Mouse (Mus musculus) erythroblast, embryonic 14.5 days (primary cell): Measurements from ENCODE around the gene Miox.

Experiments used
- GATA1 ChIP-seq: IDR thresholded peaks from 2 replicates; pipeline ENCODE4 v1.6.1; 2012; ENCODE audit warnings: low read length, inconsistent platforms, mixed read lengths
- TAL1 ChIP-seq: IDR thresholded peaks from 3 replicates; pipeline ENCODE4 v1.6.1; 2012; ENCODE audit warnings: low read length, inconsistent platforms, mixed read lengths

DNA sequence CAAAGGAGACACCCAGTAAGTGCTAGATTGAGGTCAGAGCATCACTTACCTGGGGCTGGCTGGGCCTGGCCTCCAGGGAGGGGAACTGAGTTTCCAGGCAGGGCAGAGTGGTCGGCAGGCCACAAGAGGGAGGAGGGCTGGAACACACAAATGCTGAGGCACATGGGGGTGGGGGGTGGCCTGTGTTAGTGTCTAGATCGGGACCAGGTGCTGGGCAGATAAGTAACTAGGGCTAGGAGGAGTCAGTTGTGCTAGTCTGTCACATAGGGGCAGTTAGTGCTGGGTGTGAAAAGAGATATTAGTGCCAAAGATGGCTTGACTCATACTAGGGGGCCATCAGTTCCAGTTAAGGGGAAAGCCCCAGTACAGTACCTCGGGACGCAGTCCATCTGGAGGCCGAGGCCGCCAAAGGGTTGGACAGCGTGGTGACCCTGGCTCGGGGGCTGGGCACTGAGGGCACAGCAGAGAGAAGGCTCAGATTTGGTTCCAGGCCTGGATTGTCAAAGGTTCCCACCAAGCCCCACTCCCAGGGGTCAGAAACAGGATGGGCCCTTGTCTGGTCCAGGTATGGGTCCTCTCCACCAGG lies 38.5 kb upstream of the Miox start:
- no peak for TF ChIP-seq TAL1
- no peak for TF ChIP-seq GATA1
